Mouse (Mus musculus): ENCODE results near the gene Zbtb2.

GRCm38 (mm10) chr10:4398058-4398457 is 10.2 kb upstream of the Zbtb2 start:
- TF ChIP-seq CTCF (IDR thresholded peaks at IDR 0.05; ENCODE audit: control insufficient read depth, insufficient read depth, insufficient replicate concordance, low read depth, low read length) (no peak), POLR2A (IDR thresholded peaks at IDR 0.05; ENCODE audit: control insufficient read depth, low read depth, low read length) (no peak)

Data from testis, adult 2 months (tissue).